Mouse (Mus musculus) erythroblast, adult 5-6 weeks (primary cell): ENCODE results near the gene Psmd9. TPM values are rescaled to one million over a fixed set of nuclear protein-coding genes. Genes with fewer than 3 reads are reported as not detected.
"Not testable (repeated sequence)": the region's sequence is repeated elsewhere in the genome, so short reads cannot be mapped to it uniquely, and the experiment has no call there.

Experiments used
- ATAC-seq: replicated peaks from 2 replicates; pipeline ENCODE4 v1.8.0; 2016; ENCODE audit warnings: moderate number of reproducible peaks, mild to moderate bottlenecking, moderate TSS enrichment, inconsistent platforms; ENCODE audit not compliant: poor library complexity, low FRiP score, severe bottlenecking
- total RNA-seq, 2 experiments: library from RNA; stranded (forward) in 1 of 2; stranded (reverse) in 1 of 2; fragments of 150-400 nt in 1 of 2; fragments of 200-764, 138-1000 nt in 1 of 2; gene quantifications; 2 replicates each; pipeline versions ENCODE4 v1.2.3 to v1.2.4; 2015 to 2017; ENCODE audit warnings: low replicate concordance in 2 of 2

Gene Psmd9
- total RNA-seq, 2 experiments from 2014 or later, result 6.9 to 13.8 TPM

- ATAC-seq, result no peak
Observed at GRCm38 (mm10) chr5:123182651-123183050, 13.4 kb downstream of the Psmd9 start, which contains the start of gene Hpd. TSS of gene Hpd (minus strand) at chr5:123182727.

- 0 out of 2 replicates have a peak, but pooled peaks have one; percentile 10 for ATAC-seq
Observed at GRCm38 (mm10) chr5:123185966-123186365, 16.8 kb downstream of the Psmd9 start.

- ATAC-seq, result no peak
Observed at GRCm38 (mm10) chr5:123187306-123187705, 18.1 kb downstream of the Psmd9 start.

GRCm38 (mm10) chr5:123190912-123191311 lies 21.7 kb downstream of the Psmd9 start:
- ATAC-seq, result no peak

- ATAC-seq, result peak; percentile 49
Observed at GRCm38 (mm10) chr5:123191427-123191826, 22.2 kb downstream of the Psmd9 start.

- ATAC-seq, result no peak
Observed at GRCm38 (mm10) chr5:123192606-123193150, 23.5 kb downstream of the Psmd9 start.

GRCm38 (mm10) chr5:123193436-123193835 lies 24.2 kb downstream of the Psmd9 start:
- ATAC-seq, result peak; percentile 88

GRCm38 (mm10) chr5:123194856-123195255 lies 25.6 kb downstream of the Psmd9 start:
- no peak for ATAC-seq

- no peak for ATAC-seq
Observed at GRCm38 (mm10) chr5:123195500-123196000, 26.3 kb downstream of the Psmd9 start.

GRCm38 (mm10) chr5:123196746-123197145 lies 27.5 kb downstream of the Psmd9 start:
- ATAC-seq, result no peak

GRCm38 (mm10) chr5:123198523-123198922 lies 29.3 kb downstream of the Psmd9 start:
- no peak for ATAC-seq

GRCm38 (mm10) chr5:123200816-123201522 lies 31.8 kb downstream of the Psmd9 start:
- peak; percentile 46 for ATAC-seq

GRCm38 (mm10) chr5:123201523-123201892 lies 32.3 kb downstream of the Psmd9 start:
- peak; percentile 41 for ATAC-seq

GRCm38 (mm10) chr5:123201987-123202386 lies 32.8 kb downstream of the Psmd9 start:
- ATAC-seq, result peak; percentile 63

- peak; percentile 67 for ATAC-seq
Observed at GRCm38 (mm10) chr5:123202771-123203170, 33.6 kb downstream of the Psmd9 start.

GRCm38 (mm10) chr5:123203591-123203990 lies 34.4 kb downstream of the Psmd9 start:
- not testable (repeated sequence) for ATAC-seq

GRCm38 (mm10) chr5:123222346-123223050 lies 53.3 kb downstream of the Psmd9 start:
- peak; percentile 62 for ATAC-seq

- ATAC-seq, result peak; percentile 53
Observed at GRCm38 (mm10) chr5:123223051-123223410, 53.8 kb downstream of the Psmd9 start.

GRCm38 (mm10) chr5:123223861-123224260 lies 54.6 kb downstream of the Psmd9 start:
- ATAC-seq, result 0 out of 2 replicates have a peak, but pooled peaks have one; percentile 38

GRCm38 (mm10) chr5:123226851-123227250 lies 57.6 kb downstream of the Psmd9 start:
- ATAC-seq, result no peak
